In the genomic region with DNA sequence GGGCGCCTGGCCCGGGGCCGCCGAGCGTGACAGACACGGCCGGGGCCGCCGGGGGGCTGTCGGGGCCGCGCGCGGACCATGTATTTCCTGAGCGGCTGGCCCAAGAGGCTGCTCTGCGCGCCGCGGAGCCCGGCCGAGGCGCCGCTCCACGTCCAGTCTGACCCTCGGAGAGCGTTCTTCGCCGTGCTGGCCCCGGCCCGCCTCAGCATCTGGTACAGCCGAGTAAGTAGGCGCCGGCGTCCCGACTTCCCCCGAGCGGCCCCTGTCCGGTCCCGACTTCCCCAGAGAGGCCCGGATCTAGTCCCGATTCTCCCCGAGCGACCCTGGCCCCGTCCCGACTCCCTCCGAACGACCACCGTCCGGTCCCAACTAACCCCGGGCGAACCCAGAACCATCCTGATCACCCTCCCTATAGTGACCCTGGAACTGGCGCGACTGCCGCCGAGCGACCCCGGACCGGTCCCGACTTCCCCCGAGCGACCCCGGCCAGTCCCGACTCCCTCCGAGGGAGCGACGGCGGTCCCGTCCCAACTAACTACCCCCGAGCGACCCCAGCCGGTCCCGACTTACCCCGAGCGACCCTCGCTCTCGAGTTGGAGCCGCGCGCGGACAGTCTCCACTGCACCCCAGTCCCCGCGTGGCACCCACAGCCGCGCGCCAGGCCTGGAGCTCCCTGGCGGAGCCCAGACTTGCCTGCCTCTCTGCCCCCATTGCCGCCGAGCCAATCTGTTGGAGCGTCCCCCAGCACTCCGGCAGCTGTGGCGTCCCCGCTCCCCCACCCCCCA, we compare ENCODE assay signal across 8 mouse cellular contexts. TPM values are rescaled to one million over a fixed set of nuclear protein-coding genes. Genes with fewer than 3 reads are reported as not detected.
DNase-seq lines count a peak whose midpoint lies in the region; ATAC-seq lines count a peak whose summit lies in the region.

No protein-coding gene starts in this region.

- no peaks in the 10 kb centered on the region for H3K36me3 ChIP-seq in forebrain, embryonic 16.5 days (ENCODE audit: control insufficient read depth, insufficient read depth)
- no peaks in the 10 kb centered on the region for H3K36me3 ChIP-seq in hindbrain, embryonic 14.5 days (replicated peaks; ENCODE audit: control insufficient read depth, insufficient read depth)

- no peaks in the 10 kb centered on the region for H3K9me3 ChIP-seq in forebrain, embryonic 16.5 days (ENCODE audit: control insufficient read depth, low read length)
- H3K9me3 ChIP-seq in hindbrain, embryonic 14.5 days (ENCODE audit: control insufficient read depth, low read length) = no peaks in the 10 kb centered on the region

- peak; percentile 44 to 66 for DNase-seq in heart, adult 18-20 months
- no peak for DNase-seq in heart, postnatal 25 days (ENCODE audit: low spot score)
- DNase-seq in cerebellum, adult 11 months = peak; percentile 45
- peak; percentile 43 for DNase-seq in hindbrain, embryonic 14.5 days (ENCODE audit: low spot score)
- DNase-seq in left cerebral cortex, postnatal 25 days (ENCODE audit: low spot score in 2 of 2) = peak; percentile 23 to 25
- DNase-seq in mesoderm, embryonic 11.5 days (ENCODE audit: low read depth, low spot score) = peak; percentile 53
- peak; percentile 28 to 34 for DNase-seq in spleen, postnatal 36 days (ENCODE audit: low spot score in 2 of 2)

- peak overlapping the region; percentile 91 for H3K27ac ChIP-seq in forebrain, embryonic 16.5 days (ENCODE audit: low read length)
- peak overlapping the region; percentile 96 for H3K27ac ChIP-seq in hindbrain, embryonic 14.5 days

- H3K4me2 ChIP-seq in forebrain, embryonic 16.5 days (ENCODE audit: low read length) = peak overlapping the region; percentile 85
- H3K4me2 ChIP-seq in hindbrain, embryonic 14.5 days (replicated peaks) = peak overlapping the region; percentile 85

- ATAC-seq in forebrain, embryonic 16.5 days = peak; percentile 70
- ATAC-seq in hindbrain, embryonic 14.5 days (ENCODE audit: low FRiP score) = peak; percentile 84

- H3K4me1 ChIP-seq in forebrain, embryonic 16.5 days (replicated peaks; ENCODE audit: control insufficient read depth, insufficient read depth, low read length) = peaks cover 14% of the 10 kb centered on the region
- peaks cover 16% of the 10 kb centered on the region for H3K4me1 ChIP-seq in hindbrain, embryonic 14.5 days (replicated peaks; ENCODE audit: control insufficient read depth, insufficient read depth, low read length)

- no peaks in the 10 kb centered on the region for H3K27me3 ChIP-seq in forebrain, embryonic 16.5 days (replicated peaks; ENCODE audit: control insufficient read depth, insufficient read depth, low read length)
- no peaks in the 10 kb centered on the region for H3K27me3 ChIP-seq in hindbrain, embryonic 14.5 days (ENCODE audit: control insufficient read depth, insufficient read depth, low read length)

- peak overlapping the region; percentile 92 for H3K9ac ChIP-seq in forebrain, embryonic 16.5 days (replicated peaks; ENCODE audit: low read depth, low read length)
- H3K9ac ChIP-seq in hindbrain, embryonic 14.5 days = peak overlapping the region; percentile 78

- intact Hi-C loops in heart, postnatal 25 days (cut with DNase I) = loop anchor here (2.0 to 10.0 kb wide), 2 partner anchors 40 to 282 kb away; partner anchors contain the start of gene 9930021J03Rik
- intact Hi-C loops in left cerebral cortex, postnatal 25 days (cut with DNase I) = no loop called here

- peak overlapping the region; percentile 92 for H3K4me3 ChIP-seq in forebrain, embryonic 16.5 days (replicated peaks; ENCODE audit: low read length)
- peak overlapping the region; percentile 72 for H3K4me3 ChIP-seq in hindbrain, embryonic 14.5 days (replicated peaks; ENCODE audit: low read length)

- under 1% methylated on average over 85 of the region's 92 CpGs for WGBS in forebrain, embryonic 16.5 days
- WGBS in hindbrain, embryonic 14.5 days = under 1% methylated on average over 86 of the region's 92 CpGs

RNA-seq across cellular contexts. Expression of gene Ric1, which starts 0.6 kb away (rescaled TPM):
- total RNA-seq in heart, adult 18-20 months (2021) = 10 to 100 TPM; 17.5 to 17.9 TPM
- total RNA-seq in heart, postnatal 25 days (2021) = 10 to 100 TPM; 20.0 to 23.8 TPM
- polyA plus RNA-seq in forebrain, embryonic 16.5 days (2015; fragmentation: Nextera tagmentation; extraction: Ambion mirVana) = 13.4 and 14.0 TPM in 2 replicates
- polyA plus RNA-seq in hindbrain, embryonic 14.5 days (2014; fragmentation: Nextera tagmentation; extraction: Ambion mirVana) = 16.5 and 17.3 TPM in 2 replicates
- total RNA-seq in left cerebral cortex, postnatal 25 days (2021) = 10 to 100 TPM; 36.6 to 37.1 TPM
